Mouse (Mus musculus) heart, adult 8-10 months (tissue): ENCODE measurements at regions not wholly inside any gene's neighbourhood (a gene's known extent, or its start where the extent isn't known, plus 50 kb on each side); places are given as distances from the start of the nearest gene placed in this dataset.

ENCODE experiments used
- DNase-seq: peaks from one replicate; pipeline ENCODE4 v3.0.0; 2022; ENCODE audit warnings: low spot score

DNA sequence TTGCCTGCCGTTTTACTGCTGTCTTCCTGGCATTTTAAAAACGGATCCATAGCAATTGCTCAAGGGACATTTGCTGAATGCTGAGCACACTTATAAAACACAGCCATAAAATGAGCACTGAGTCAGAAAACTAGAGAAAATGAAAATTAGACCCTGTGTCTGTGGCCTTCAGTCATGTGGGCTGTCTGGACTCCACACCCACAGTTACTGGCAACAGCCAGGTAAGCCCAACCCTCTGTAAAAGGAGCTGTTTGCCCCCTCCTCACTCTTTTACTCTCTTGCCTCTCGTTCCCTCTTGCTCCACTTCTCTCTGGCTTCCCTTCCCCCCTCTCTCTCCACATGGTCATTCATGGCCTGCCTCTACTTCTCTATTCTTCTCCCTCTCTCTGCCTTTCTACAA, 2169.9 kb downstream of the 9330182O14Rik start:
- no peak for DNase-seq

- DNase-seq = peak; percentile 57
Measured at GRCm38 (mm10) chr15:42309586-42309985, 2175.4 kb downstream of the 9330182O14Rik start.

- no peak for DNase-seq
Measured at GRCm38 (mm10) chr15:42311166-42311565, 2177.0 kb downstream of the 9330182O14Rik start.

DNA sequence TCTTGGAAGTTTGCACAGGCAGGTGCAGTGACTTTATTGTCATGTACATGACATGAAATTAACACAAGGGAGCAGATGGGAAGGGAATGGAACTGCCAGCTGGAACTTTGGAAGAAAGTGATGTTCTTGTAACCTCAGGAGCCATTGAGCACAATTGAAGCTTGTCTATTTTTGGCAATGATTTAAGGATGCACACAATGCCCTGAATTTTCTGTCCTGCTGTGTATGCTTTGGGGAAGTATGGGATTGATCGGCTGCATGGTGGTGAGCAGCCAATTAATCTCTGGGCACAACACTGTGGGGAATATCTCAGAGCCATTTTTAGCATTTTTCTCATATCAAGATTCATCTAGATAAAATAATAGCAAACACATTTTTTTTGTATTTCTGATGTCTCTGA, 2186.2 kb downstream of the 9330182O14Rik start:
- no peak for DNase-seq

DNA sequence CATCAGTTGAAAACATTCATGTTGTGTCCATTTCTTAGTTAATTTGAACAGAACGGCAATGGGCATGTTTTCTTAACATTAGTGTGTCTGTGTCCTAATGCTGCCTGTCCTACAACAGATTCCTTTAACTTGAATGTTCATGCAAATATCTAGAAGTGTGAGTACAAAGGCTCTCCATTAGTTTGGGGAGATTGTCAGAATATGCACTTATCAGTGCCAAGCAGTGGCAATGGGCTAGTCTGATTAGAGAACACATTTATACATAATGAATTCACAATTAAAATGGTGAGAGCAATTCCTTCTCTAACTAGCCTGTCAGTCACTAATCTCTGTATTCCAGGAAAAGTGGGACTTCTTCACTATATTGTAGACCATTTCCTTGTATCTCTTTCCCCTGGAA, 2188.8 kb downstream of the 9330182O14Rik start:
- DNase-seq = no peak

DNA sequence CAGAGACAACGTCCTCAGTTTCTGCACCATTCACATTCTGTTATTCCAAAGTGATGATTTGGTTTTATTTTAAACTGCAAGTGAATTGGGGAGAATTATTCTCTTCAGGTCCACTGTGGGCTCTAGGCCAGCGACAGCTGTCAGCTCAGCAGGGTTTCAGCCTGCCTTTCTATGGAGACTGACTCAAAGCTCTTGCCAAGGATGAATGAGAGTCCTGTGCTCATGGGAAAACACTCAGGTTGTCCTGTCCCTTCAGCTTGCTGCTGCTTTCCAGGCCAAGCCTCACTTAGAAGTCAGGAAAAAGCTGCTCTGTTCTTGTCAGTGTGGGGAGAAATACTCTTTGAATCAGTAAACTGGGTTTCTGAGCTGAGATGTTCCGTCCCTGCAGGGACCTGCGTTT, 2191.1 kb downstream of the 9330182O14Rik start:
- DNase-seq = no peak

DNA sequence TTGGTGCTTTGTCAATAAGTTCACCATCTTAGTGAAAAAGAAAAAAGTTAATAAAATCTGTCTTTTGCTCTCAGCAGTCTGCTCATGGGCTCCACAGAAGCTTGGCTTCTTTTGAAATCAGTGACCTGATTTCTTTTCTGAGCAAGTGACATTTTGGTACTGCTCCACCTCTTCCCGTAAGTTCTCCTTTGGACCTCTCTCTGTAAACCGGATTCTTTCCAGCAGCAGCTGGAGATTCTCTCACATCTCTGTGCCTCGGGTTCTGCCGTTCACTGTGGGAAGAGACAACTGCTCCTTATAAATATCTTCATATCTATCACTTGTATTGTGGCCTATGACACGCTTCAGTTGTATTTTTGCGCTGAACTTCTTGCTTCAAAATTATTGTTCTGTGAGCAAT, 2194.4 kb downstream of the 9330182O14Rik start:
- no peak for DNase-seq

- DNase-seq = peak; percentile 9
Measured at GRCm38 (mm10) chr15:42329742-42330141, 2195.6 kb downstream of the 9330182O14Rik start.

GRCm38 (mm10) chr15:42333642-42334041, 2199.5 kb downstream of the 9330182O14Rik start:
- DNase-seq = no peak

DNA sequence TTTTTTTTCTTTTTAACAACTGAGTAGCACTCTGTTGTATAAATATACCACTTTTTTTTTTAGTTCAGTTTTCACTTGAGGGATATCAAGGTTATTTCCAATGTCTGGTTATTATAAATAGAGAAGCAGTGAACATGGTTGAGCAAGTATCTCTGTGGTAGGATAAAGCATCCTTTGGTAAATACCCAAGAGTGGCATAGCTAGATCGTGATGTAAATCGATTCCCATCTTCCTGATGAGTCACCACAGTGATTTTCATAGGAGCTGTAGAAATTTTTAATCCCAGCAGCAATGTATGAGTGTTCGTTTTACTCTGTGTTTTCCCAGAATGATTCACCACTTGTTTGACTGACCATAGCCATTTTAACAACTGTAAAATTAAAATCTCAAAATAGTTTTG, 2212.0 kb downstream of the 9330182O14Rik start:
- DNase-seq = no peak

DNA sequence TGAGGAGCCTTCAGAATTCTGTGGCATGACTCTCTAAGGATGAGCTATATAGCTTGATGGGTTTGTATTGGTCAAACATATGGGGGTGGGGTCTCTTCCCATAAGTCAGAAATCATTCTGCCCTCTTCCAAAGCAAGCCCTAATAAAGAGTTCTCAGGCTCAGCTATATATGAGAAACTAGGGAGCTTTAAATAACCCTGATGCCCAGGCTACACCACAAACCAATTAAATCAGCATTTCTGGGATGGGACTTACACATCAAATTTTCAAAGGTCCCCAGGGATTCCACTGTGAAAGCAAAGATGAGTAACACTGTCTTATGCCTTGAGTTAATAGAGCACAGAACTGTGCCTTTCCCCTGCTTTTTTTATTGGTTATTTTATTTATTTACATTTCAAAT, 2227.7 kb downstream of the 9330182O14Rik start:
- DNase-seq = no peak

DNA sequence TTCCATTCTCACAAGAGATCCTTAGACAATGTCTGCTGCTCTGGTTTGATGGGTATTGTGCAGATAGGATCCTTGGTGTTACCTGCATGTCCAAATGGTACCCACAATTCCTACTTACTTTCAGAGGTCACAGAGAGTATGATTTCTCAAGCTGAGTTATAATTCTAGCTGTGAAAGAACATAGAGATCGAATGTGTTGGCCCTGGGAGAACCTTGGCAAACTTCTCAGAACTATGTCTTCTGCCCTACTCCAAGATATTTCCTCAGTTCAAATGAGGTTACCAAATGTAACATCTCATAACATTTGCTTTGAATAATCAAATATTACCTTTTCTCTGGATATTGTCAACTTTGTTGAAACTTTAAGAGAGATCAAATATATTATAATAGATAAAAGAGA, 2230.8 kb downstream of the 9330182O14Rik start:
- DNase-seq = peak; percentile 18

GRCm38 (mm10) chr15:42366796-42367195, 2232.6 kb downstream of the 9330182O14Rik start:
- DNase-seq = no peak

GRCm38 (mm10) chr15:42369603-42370002, 2235.4 kb downstream of the 9330182O14Rik start:
- DNase-seq = no peak

- DNase-seq = no peak
Measured at GRCm38 (mm10) chr15:42370044-42370443, 2235.9 kb downstream of the 9330182O14Rik start.

DNA sequence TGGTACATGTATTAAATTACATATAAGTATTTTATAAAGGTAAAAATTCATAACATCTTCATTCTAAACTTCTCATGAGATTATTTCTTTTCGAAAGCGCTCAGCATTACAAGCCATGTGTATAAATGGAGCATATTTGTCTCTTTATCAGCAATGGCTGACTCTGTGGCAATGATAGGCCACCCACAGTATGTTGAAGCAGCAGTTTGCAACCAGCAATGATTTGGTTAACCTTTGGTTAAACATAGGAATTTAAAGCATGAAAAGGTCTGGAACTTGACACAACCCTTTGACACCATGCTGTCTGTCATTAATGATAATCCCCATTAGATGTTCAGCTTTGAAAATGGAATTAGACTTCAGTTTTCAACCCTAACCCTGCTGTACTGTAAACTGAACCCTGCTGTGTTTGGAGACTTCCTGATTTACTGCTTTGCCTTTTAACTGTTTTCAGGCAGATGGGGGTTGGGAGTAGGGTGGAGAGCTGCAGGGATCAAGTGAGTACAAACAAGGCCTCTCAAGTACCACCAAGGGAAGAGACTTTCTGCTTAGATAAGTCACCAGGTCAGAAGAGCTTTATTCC, 2238.6 kb downstream of the 9330182O14Rik start:
- no peak for DNase-seq
